Mouse (Mus musculus): ENCODE measurements around the gene Tuba1a.
A peak's percentile ranks its signal among the peaks of the same experiment; 100 is the strongest.

Tuba1a gene

DNA sequence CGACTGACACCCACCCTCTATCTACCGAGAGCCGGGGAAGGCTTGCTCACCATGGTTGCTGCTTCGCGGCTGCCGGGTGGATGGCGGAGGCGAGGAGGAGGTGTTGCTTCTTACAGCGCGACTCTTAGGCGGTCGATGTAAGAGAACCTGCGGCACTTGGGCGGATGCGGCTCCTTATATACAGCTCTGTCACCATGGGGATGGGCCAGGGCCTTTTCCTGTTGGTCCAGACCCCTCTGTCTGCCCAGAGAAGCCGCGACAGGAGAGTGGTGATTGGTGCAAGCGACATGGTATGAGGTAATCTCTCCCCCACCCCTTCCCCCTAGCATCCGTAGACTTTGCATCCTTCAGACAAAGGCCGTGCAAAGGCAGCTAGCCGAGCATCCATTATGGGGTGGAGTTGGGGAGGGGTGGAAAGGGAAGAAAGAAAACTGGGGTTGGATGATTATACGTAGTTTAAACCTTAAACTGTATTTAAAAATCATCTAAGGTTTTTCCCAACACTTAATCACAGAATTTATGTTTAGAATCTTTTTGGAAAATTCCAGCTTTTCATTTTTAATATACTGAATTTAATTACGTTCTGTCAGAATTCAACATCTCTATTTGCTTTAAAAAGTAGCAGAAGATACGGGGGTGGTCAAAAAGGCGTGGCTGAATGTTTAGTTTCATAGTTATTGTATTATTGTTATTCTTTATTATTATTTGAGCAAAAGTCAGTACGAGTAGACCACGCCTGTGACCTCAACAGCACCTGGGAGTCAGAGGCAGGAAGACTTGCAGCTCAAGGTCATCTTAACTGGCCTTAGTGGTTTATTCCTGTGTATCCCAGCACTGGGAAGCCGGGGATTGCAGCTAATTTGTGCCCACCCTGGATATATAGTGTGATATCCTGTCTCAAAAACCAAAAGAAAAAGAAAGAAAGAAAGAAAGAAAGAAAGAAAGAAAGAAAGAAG lies at the start of gene Tuba1a, which contains the start of gene Gm49450:
Gene Tuba1a (minus strand): TSS at position 303 of the 956 bp plus-strand sequence.
Gene Gm49450 (minus strand): TSS at position 151 of the 956 bp plus-strand sequence.
- peak; percentile 99 for DNase-seq (ENCODE audit: low read depth, low spot score)

- DNase-seq (ENCODE audit: low read depth, low spot score), result no peak
Observed at GRCm38 (mm10) chr15:99001451-99001931, 48.0 kb upstream of the Tuba1a start.

DNA sequence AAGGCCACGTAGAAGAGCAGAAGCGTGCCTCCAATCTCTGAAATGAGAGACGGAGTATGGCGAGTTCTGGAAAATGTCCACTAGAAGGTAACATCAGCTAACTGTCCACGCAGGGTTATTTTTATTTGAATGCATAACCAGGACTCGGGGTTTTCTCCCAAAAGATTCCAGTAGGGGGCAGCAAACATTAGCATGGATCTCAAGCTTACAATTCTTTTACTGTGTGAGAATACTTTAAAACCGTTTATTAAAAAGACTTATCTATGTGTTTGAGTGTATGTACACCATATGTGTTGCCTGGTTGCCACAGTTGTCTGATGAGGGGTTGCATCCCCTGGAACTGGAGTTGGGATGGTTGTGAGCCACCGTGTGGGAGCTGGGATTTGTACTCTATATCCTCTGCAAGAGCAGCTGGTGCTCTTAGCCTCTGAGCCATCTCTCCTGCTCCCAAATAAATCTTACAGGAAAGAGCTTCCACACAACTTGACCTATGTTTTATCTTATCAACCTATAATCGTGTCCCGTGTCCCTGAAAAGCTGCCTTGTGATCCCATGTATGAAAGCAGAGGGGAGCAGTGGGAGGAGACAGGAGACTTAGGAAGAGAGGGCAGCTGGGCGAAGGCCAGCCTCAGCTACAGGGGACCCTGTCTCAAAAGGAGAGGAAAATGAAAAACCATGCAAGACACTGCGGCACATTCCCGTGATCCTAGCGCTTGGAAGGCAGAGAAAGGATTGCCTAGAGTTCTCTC lies 47.2 kb upstream of the Tuba1a start:
- DNase-seq (ENCODE audit: low read depth, low spot score), result no peak

DNA sequence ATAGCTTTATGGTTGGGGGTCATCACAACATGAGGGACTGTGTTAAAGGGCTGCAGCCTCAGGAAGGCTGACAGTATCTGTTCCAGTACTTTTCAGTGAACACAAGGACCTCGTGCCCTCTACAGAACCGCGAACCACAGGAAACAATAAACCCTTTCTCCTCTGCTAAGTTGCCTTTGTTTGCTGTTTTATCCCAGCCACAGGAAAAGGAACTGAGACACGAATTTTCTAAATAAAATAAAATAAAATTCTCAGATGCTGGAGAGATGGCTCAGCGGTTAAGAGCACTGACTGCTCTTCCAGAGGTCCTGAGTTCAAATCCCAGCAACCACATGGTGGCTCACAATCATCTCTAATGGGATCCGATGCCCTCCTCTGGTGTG lies 45.3 kb upstream of the Tuba1a start:
- DNase-seq (ENCODE audit: low read depth, low spot score), result no peak

DNA sequence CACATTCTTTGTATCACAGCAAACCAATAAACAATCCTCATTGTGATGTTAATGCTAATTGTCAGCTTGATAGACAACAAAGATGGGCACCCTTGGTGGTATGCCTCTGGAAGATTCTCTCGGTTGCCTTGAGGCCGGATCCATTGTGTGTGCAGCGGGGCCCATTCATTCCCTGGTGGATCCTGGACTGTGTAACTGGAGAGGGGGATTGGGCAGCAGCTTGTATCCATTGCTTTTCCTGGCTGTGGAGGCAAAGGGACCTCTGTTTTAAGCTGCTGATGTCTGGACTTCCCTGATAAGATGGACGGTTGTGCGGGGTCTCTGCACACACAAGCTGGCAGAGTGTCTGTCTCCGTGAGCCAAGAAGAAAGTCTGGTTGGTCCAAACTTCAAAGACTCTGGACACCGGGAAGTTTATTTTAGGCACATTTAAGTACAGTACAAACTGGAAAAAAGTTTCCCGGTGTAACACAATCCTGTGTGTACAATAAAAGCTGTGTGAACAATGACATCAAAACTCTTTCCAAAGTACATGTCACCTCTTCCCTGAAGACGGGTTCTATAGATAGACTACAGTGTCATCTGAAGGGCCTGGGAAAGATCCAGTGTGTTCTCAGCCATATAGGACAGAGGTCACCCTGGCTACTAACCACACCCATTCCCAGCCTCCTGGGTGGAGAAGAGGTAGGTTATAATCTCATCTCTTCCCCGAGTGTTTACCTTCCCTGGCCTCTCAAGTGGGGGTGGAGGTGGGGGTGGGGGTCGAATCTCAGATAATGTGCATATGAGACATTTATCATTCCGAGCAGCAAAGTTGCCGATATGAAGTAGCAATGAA lies 44.7 kb upstream of the Tuba1a start:
- no peak for DNase-seq (ENCODE audit: low read depth, low spot score)

DNA sequence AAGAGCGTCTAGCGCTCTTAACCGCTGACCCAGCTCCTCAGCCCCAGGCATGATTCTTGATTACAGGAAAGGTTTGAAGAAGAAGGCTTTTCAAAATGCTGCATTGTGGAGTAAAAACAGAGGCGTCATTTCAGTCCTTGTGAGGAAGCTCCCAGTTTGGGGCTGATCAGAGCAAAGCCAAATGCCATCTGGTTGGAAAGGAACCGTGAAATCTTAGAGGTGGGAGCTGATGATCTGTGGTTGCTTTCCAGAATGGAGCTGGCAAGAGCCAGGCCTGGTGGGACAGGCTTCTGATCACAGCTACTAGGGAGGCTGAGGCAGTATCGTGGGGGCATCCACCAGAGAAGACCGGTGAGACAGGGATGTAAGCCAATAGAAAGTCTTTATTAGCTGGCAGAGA lies 43.3 kb upstream of the Tuba1a start:
- DNase-seq (ENCODE audit: low read depth, low spot score), result no peak

- DNase-seq (ENCODE audit: low read depth, low spot score), result no peak
Observed at GRCm38 (mm10) chr15:98994957-98995520, 41.5 kb upstream of the Tuba1a start.

DNA sequence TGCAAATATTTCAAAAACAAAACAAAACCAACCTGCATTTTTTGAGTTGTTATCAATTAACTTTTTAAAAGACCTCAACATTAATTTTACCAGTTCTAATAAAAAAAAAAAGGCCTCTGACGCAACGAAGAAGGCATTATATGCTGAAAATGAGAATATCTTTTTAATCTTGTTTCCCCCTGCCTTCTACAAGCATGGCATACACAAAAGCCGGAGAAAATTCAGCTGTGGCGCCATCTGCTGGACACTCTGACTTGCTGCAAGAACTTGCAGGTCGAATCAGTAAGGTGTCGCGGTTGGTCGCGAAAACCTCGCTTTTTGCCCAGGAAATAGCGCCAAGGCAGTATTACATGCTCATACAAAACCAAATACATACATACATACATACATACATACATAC lies 40.4 kb upstream of the Tuba1a start:
- no peak for DNase-seq (ENCODE audit: low read depth, low spot score)

DNA sequence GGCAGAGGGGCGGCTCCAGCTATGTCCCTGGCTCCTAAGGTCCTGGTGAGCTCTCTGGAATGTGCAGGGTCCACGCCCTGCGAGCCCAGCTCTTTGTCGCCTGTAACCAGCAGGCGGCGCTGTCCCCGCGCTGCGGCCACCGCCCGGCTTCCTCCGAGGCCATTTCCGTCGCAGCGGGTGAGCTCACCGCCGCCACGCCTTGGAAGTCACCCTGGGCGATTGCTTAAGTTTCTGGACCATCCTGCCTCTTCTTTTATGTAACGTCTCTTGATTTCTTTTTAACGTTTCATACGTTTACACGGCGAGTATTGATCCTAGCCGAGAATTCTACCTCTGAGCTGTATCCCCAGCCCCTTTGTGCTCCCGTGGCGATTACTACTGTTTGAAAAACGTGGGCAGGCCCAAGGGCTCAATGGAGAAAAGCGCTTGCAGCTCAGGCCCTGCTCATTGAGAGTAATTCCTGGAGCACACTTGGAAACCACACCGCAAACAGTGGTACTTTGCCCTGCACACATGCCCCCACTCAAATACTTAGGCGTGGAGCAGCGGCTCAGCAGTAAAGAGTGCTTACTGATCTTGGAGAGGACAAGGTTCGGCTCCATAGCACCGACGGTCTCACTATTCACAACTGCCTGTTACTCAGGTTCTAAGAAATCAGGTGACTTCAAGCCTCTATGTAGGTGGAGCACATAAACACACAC lies 39.7 kb upstream of the Tuba1a start:
- DNase-seq (ENCODE audit: low read depth, low spot score), result no peak

DNA sequence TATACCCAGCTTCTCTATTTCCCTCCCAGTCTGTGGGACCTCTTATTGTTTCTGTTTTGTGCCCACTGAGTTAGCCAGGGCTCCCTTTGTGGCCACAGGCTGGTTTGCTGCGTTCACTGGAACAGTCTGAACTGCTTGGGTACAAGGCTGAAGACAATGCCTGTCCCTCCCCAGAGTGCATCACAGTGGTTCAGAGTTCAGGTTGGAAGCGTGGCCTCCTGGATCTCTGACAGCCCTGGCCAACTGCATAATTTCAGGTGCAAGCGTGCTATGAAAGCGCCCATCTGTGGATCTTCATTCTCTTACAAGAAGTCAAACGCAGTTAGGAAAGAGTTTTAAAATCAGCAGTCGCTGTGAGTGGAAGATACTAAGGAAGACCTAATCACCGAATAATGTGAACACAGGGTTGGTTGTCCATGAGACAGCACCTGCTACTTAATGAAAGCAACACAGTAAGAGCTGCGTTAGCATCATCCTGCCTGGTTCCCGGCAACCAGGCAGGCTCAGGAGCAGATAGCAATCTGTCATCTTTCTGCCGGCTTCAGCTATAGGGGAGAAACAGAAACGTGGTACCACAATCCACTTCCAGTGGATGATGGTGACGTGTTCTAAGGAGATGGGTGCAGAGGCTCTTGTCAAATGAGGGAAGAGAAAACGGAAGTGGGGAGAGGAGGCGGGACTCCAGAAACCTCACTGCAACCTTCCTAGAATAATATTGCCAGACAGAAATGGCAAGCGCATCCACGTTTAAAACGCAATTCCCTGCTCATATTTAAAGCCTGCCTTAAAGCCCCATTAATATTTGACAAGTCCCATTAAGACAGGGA lies 38.8 kb upstream of the Tuba1a start:
- DNase-seq (ENCODE audit: low read depth, low spot score), result peak; percentile 95

DNA sequence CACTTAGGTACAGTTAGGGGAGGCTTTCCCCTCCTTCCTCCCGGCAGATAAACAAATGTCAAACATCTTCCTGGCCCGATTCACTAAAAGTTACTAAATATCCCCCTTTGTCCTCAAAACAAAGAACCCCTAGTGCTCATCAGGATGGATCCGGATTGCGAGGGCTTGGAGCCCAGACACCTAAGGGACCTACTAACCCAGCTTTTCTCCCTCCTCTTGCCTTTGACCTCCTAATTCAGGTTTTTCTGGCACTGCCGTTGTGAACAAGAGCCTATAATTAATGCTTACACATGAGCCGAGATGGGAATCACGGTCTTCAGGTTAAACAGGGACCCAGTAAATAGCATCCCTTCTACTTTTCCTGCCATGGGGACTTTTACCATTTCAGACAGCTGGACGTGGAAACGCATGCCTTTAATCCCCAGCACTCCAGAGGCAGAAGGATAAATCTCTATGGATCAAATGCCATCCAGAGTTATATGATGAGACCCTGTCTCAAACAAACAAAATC lies 38.1 kb upstream of the Tuba1a start:
- DNase-seq (ENCODE audit: low read depth, low spot score), result no peak

- DNase-seq (ENCODE audit: low read depth, low spot score), result no peak
Observed at GRCm38 (mm10) chr15:98990669-98991539, 37.4 kb upstream of the Tuba1a start.

DNA sequence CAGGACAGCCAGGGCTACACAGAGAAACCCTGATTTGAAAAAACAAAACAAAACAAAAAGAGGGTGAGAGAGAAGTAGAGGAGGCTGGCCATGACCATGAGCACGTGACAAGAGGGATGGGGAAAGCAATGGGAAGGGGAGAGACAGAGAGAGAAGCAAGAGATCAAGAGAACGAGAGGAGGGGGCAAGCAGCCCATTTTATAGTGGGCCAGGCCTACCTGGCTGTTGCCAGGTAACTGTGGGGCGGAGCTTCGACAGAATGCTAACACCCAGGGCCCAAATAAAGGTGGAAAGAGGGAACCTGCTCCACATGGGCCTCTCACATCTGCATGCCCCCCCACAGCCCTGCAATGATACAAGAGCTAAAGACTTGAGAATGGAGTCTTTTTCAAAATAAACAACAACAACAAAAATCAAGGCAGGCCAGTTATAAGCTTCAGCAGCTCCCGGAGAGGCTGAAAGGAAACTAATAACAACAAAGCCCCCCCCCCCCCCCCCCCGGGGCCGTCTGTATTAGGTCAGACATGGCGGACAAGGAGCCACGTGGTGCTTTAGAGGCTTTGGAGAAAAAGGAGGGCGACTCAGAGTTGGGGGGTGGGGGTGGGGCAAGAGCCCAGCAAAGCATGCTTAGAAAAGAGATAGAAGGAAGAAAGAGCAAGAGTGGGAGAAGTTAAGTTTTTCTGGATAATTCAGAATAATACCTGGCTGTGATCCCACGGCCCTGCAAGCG lies 36.4 kb upstream of the Tuba1a start:
- DNase-seq (ENCODE audit: low read depth, low spot score), result no peak

GRCm38 (mm10) chr15:98988787-98989186 lies 35.3 kb upstream of the Tuba1a start:
- DNase-seq (ENCODE audit: low read depth, low spot score), result no peak

GRCm38 (mm10) chr15:98987661-98988181 lies 34.2 kb upstream of the Tuba1a start:
- no peak for DNase-seq (ENCODE audit: low read depth, low spot score)

DNA sequence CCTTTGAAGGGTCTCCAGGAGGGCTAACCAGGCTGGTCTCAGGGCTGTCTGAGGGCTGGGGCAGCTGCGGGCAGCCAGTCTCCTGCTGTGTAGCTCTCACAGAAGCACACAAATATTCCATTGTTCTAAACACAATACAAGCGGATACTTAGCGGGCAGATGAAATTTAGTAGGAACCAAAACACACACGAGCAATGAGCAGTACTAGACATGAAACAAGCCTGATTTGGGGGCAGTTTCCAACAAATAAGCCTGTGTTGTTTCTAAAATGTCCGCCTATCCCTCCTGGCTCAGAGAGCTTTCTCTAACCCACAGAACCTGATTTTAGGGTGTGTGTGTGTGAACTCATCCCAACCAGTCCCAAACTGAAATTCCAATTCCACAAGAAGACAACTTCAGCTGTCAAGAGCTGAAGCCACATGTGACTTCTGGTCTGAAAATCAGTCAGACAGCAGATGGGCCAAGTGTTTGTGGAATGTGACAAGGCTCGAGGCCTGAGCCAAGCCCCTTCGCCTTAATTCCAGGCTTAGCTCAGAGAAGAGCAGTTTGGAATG lies 33.7 kb upstream of the Tuba1a start:
- DNase-seq (ENCODE audit: low read depth, low spot score), result no peak

Data from brain, embryonic 18.5 days (tissue).